Mouse (Mus musculus) stomach, embryonic 15.5 days (tissue): ENCODE data around the gene Ap1g1. TPM values are rescaled to one million over a fixed set of nuclear protein-coding genes. Genes with fewer than 3 reads are reported as not detected.

ENCODE experiments used
- ATAC-seq: fragments of 200-750 bp; cut with Nextera tagmentation; 2 replicates; pipeline ENCODE4 v1.8.0; 2017; ENCODE audit warnings: low read depth, moderate number of reproducible peaks, moderate TSS enrichment; ENCODE audit not compliant: insufficient read depth, low FRiP score
- H3K27ac ChIP-seq: fragments of 300-500 bp; sonication (generic); 2 replicates; pipeline ENCODE4 v1.5.1; 2015; ENCODE audit warnings: mild to moderate bottlenecking, inconsistent platforms
- H3K27me3 ChIP-seq: fragments of 300-500 bp; sonication (generic); replicated peaks from 2 replicates; pipeline ENCODE4 v1.6.1; 2015; ENCODE audit warnings: inconsistent platforms
- H3K36me3 ChIP-seq: fragments of 300-500 bp; sonication (generic); 2 replicates; pipeline ENCODE4 v1.6.1; 2015; ENCODE audit warnings: inconsistent platforms
- H3K4me1 ChIP-seq: fragments of 300-500 bp; sonication (generic); 2 replicates; pipeline ENCODE4 v1.6.1; 2015; ENCODE audit warnings: inconsistent platforms
- H3K4me2 ChIP-seq: fragments of 300-500 bp; sonication (generic); 2 replicates; pipeline ENCODE4 v1.6.1; 2015; ENCODE audit warnings: mild to moderate bottlenecking, inconsistent platforms
- H3K4me3 ChIP-seq: fragments of 300-500 bp; sonication (generic); replicated peaks from 2 replicates; pipeline ENCODE4 v1.5.1; 2015; ENCODE audit warnings: inconsistent platforms
- H3K9ac ChIP-seq: fragments of 300-500 bp; sonication (generic); 2 replicates; pipeline ENCODE4 v1.6.1; 2015; ENCODE audit warnings: inconsistent platforms
- H3K9me3 ChIP-seq: fragments of 300-500 bp; sonication (generic); 2 replicates; pipeline ENCODE4 v1.6.1; 2016; ENCODE audit warnings: inconsistent platforms
- WGBS: fragments of 180-500 bp; shearing (Covaris S2); methylation state at CpG from one replicate; pipeline ENCODE4 v1.1.7; 2015; 5-methylcytosine and 5-hydroxymethylcytosine counted together
- polyA plus RNA-seq: library from polyadenylated mRNA; unstranded; fragments of >200 nt; fragmentation: Nextera tagmentation; extraction: Ambion mirVana; gene quantifications from 2 replicates; pipeline ENCODE4 v1.2.1, GENCODE M21; 2015

The Ap1g1 gene
- polyA plus RNA-seq, 1 experiment from 2014 or later, result 36.3 TPM

DNA sequence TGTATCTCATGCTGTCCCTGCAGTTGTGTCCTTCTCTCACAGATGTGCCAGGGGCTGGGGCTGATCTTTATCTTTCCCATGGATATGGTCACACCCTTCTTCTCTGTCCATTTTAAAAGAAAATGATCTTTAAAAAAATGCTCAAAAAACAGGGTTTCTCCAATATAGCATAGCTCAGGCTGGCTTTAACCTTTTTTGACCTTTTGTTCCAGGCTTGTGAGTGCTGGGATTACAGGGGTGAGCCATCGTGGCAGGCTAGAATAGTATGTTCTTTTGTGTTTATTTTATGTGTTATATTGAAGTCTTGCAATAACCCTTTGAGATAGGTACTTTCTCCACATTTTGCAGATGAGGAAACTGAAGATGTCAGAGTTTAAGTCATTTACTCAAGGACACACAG lies 16.8 kb downstream of the Ap1g1 start:
- Histone ChIP-seq H3K27me3 (no peaks in the 10 kb centered on the region), H3K9ac (no peak overlapping the region), H3K36me3 (no peaks in the 10 kb centered on the region), H3K27ac (no peak overlapping the region), H3K4me2 (no peak overlapping the region), H3K4me1 (no peaks in the 10 kb centered on the region), H3K4me3 (no peak overlapping the region), H3K9me3 (no peaks in the 10 kb centered on the region)
- 20% methylated on average over 1 of the region's 1 CpGs for WGBS
- no peak for ATAC-seq

DNA sequence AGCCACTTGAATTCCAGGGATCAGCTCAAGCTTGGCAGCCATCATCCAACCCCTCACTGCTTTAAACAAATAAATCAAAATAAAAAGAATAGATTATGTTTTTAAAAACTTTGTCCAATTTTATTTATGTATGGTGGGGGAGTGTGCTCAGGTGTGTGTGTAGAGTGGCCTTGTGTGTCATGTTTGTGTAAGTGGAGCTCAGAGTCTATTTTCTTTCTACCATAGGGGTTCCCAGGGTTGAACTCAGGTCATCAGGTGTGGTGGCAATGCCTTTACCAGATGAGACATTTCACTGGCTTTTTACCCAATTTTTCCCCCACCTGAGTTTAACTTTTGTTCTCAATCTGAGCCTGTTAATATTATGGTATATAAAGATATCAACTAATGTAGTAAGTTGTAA lies 20.4 kb downstream of the Ap1g1 start:
- Histone ChIP-seq H3K36me3 (no peaks in the 10 kb centered on the region), H3K27me3 (no peaks in the 10 kb centered on the region), H3K4me3 (no peak overlapping the region), H3K9me3 (no peaks in the 10 kb centered on the region), H3K4me2 (no peak overlapping the region), H3K9ac (no peak overlapping the region), H3K27ac (no peak overlapping the region), H3K4me1 (no peaks in the 10 kb centered on the region)
- ATAC-seq, result no peak

DNA sequence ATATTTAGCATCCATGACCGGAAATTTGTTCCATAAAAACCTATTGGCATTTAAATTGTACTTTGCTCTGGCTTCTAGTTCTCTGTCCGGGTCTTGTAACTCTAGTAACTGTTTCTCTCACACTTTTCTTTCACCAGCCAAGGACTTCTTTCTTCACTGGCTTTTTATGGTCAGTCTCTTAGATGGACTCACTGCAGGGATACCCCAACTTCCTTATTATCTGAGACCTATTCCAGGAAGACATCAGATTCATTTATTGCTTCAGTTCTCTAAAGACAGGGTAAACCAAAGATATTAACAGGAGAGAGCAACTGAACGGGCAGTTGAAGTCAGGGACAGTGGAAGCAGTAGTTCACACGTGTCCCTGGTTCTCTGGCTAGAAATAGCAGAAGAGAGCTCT lies 20.9 kb downstream of the Ap1g1 start:
- Histone ChIP-seq H3K4me1 (no peaks in the 10 kb centered on the region), H3K4me3 (no peak overlapping the region), H3K36me3 (no peaks in the 10 kb centered on the region), H3K27ac (no peak overlapping the region), H3K27me3 (no peaks in the 10 kb centered on the region), H3K9ac (no peak overlapping the region), H3K4me2 (no peak overlapping the region), H3K9me3 (no peaks in the 10 kb centered on the region)
- WGBS, result 61% methylated on average over 4 of the region's 4 CpGs
- ATAC-seq, result no peak

DNA sequence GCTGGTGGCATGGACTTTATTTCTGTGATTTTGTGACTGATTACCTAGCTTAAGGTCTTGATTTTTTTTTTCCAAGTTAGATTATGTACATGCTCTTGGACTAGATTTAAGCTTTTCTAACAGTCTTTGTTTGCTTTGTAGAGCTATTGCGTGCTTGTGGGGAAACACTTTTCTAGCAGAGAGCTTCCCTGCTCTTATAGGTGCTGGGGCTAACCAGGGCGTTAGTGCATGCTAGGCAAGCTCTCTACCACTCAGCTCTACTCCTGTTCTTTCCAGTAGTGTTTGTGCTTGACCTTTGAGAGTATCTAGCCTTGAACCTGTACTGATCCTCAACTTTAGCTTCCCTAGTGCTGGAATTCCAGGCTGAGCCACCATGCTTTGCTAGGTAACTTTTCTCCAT lies 22.0 kb downstream of the Ap1g1 start:
- H3K9me3 ChIP-seq, result no peaks in the 10 kb centered on the region
- H3K9ac ChIP-seq, result no peak overlapping the region
- no peak for ATAC-seq
- H3K4me3 ChIP-seq, result no peak overlapping the region
- WGBS, result 60% methylated on average over 2 of the region's 2 CpGs
- no peaks in the 10 kb centered on the region for H3K27me3 ChIP-seq
- H3K4me1 ChIP-seq, result no peaks in the 10 kb centered on the region
- no peaks in the 10 kb centered on the region for H3K36me3 ChIP-seq
- H3K27ac ChIP-seq, result no peak overlapping the region
- no peak overlapping the region for H3K4me2 ChIP-seq

DNA sequence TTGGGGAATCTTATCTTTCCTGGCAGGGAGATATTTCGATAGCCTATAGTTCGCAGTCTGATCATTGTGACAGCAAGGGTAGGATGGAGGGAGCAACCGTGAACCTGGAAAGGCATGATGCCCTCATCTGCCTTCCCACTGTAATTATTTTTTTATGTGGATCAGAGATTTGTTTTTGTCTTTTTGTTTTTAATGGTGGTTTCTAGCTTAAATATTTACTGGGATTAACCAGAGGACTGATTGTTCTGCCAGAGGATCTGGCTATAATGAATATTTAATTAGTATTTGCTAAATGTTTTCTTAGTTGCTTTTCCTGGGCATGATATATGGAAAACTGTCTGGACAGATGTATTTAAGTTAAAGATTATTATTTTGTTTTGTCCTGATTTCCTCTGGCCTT lies 24.9 kb downstream of the Ap1g1 start:
- no peaks in the 10 kb centered on the region for H3K9me3 ChIP-seq
- no peak overlapping the region for H3K4me3 ChIP-seq
- no peak overlapping the region for H3K9ac ChIP-seq
- WGBS, result 88% methylated on average over 3 of the region's 3 CpGs
- ATAC-seq, result no peak
- H3K4me2 ChIP-seq, result no peak overlapping the region
- no peaks in the 10 kb centered on the region for H3K36me3 ChIP-seq
- H3K4me1 ChIP-seq, result no peaks in the 10 kb centered on the region
- H3K27me3 ChIP-seq, result no peaks in the 10 kb centered on the region
- no peak overlapping the region for H3K27ac ChIP-seq

DNA sequence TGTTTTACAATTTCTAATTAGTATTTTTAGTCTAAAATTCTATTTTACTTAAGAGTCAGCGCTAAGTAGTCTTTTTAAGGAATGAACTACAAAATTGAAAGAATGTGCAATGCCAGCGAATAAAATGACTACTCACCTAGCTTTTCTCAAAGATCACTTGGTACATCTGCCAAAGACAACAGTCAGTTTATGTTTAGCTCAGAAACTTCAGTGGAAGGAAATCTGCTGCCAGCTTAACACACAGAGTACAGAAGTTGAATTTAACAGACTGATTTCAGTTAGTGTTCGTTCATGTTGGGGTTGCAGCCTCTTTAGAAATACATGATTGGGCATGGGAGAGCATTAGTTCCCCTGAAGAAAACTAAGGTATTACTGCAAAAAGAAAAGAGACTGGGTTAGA lies 25.4 kb downstream of the Ap1g1 start:
- Histone ChIP-seq H3K4me3 (no peak overlapping the region), H3K27ac (no peak overlapping the region), H3K4me1 (no peaks in the 10 kb centered on the region), H3K9ac (no peak overlapping the region), H3K27me3 (no peaks in the 10 kb centered on the region), H3K9me3 (no peaks in the 10 kb centered on the region), H3K4me2 (no peak overlapping the region), H3K36me3 (no peaks in the 10 kb centered on the region)
- WGBS, result 94% methylated on average over 3 of the region's 3 CpGs
- ATAC-seq, result no peak

DNA sequence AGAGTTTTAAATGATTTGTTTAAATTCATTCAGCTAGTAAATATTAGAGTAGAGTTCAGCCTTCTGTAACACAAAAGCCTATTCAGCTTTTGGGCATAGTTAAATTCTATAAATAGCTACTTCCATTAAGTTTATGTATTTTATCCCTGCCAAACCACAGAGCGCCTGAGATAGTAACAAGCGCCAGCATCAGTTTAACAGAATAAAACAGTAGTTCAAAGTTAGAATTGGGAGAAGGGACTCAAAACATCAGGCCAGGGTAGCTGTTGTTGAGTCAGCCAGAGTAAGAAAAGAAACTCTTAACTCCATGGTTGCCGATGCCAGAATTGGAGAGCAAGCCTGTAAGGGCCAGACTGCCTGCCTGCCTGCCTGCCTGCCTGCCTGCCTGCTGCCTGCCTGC lies 28.2 kb downstream of the Ap1g1 start:
- H3K4me1 ChIP-seq, result peaks cover 3% of the 10 kb centered on the region; the same call in 1 of the 2 replicates
- no peaks in the 10 kb centered on the region for H3K27me3 ChIP-seq
- H3K4me3 ChIP-seq, result no peak overlapping the region
- no peak overlapping the region for H3K9ac ChIP-seq
- no peak for ATAC-seq
- WGBS, result 53% methylated on average over 3 of the region's 3 CpGs
- H3K36me3 ChIP-seq, result no peaks in the 10 kb centered on the region
- no peak overlapping the region for H3K4me2 ChIP-seq
- no peaks in the 10 kb centered on the region for H3K9me3 ChIP-seq
- no peak overlapping the region for H3K27ac ChIP-seq

DNA sequence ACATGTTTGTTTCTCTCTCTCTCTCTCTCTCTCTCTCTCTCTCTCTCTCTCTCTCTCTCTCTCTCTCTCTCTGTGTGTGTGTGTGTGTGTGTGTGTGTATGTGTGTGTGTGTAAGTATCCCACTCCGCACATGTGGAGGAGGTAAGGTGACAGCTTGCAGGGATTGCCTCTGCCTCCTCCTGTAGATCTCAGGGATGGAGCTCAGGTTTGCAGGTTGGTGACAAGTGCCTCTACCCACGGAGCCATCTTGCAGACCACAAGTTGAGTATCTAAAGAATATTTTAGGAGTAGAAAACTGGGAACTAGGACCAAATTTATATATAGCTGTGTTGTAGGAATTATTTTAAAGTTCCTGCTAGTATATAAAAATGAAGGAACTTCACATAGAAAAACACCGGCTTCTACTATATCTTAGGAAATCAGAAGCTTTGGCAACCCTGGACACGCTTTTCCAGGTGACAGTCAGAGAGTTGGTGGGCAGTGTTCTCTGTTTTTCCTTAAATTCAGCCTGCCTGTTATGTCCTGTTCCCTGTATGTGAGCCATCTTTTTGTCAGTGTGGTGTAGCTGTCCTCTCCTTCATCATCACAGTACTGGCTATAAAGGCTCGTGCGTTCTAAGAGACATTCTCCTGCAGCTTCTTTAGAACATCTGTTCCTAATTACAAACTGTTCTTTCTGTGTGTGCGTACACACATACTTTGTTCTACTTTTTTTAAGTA lies 29.2 kb downstream of the Ap1g1 start:
- Histone ChIP-seq H3K9me3 (no peaks in the 10 kb centered on the region), H3K4me3 (no peak overlapping the region), H3K27me3 (no peaks in the 10 kb centered on the region), H3K4me1 (peaks cover 3% of the 10 kb centered on the region; the same call in 1 of the 2 replicates), H3K4me2 (no peak overlapping the region), H3K27ac (no peak overlapping the region), H3K9ac (no peak overlapping the region), H3K36me3 (no peaks in the 10 kb centered on the region)
- no peak for ATAC-seq
- WGBS, result 77% methylated on average over 7 of the region's 7 CpGs

DNA sequence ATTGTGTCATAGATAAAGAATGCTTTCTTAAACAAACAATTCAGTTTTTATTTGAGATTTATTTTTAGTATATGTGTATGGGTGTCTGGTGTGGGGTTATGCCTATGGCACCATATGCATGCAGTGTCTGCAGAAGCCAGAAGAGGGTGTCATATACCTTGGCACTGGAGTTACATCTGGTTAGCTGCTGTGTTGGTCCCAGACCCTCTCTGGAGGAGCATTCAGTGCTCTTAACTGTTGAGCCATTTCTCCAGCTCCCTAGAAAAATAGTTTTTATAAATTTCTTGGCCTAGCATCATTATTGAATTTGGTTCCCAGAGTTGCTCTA lies 29.7 kb downstream of the Ap1g1 start:
- no peak overlapping the region for H3K4me2 ChIP-seq
- H3K9ac ChIP-seq, result no peak overlapping the region
- H3K4me3 ChIP-seq, result no peak overlapping the region
- no peaks in the 10 kb centered on the region for H3K36me3 ChIP-seq
- no peak for ATAC-seq
- no peak overlapping the region for H3K27ac ChIP-seq
- peaks cover 3% of the 10 kb centered on the region; the same call in 1 of the 2 replicates for H3K4me1 ChIP-seq
- no peaks in the 10 kb centered on the region for H3K9me3 ChIP-seq
- H3K27me3 ChIP-seq, result no peaks in the 10 kb centered on the region

DNA sequence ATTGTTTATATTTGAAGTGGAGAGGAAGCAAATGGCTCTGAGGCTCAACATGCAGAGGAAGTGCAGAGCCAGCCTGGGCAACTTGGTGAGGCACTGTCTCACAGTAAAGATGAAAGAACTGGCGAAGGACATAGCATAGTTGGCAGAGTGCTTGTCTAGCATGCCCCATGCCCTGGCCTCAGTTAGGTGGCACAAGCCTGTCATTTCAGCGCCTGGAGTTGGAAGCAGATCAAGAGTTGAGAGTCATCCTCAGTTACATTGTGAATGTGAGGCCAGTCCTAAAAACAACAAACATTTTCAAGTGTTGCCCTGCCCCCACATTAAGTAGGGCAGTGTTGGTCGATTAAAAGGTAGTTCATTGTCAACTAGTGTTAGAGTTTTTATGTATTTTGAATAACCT lies 32.1 kb downstream of the Ap1g1 start:
- H3K36me3 ChIP-seq, result peaks cover 1% of the 10 kb centered on the region; the same call in 1 of the 2 replicates
- no peak overlapping the region for H3K27ac ChIP-seq
- no peak overlapping the region for H3K4me2 ChIP-seq
- ATAC-seq, result no peak
- no peak overlapping the region for H3K9ac ChIP-seq
- peaks cover 3% of the 10 kb centered on the region; the same call in 1 of the 2 replicates for H3K4me1 ChIP-seq
- 68% methylated on average over 3 of the region's 3 CpGs for WGBS
- no peaks in the 10 kb centered on the region for H3K27me3 ChIP-seq
- no peak overlapping the region for H3K4me3 ChIP-seq
- H3K9me3 ChIP-seq, result no peaks in the 10 kb centered on the region

DNA sequence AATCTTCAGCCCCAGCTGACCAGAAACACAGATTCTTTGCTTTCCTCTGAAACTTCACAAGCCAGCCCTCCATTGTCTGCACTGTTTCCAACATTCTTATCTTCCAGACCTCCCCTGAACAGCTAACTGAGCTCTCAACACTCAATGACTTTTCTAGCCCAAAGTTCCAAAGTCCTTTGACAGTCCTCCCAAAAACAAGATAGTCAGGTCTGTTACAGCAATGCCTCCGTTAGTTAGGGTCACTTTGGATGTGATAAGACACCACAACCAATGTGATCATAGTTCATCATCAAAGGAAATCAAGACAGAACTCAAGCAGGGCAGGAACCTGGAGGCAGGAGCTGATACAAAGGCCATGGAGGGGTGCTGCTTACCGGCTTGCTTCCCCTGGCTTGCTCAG lies 36.9 kb downstream of the Ap1g1 start:
- Histone ChIP-seq H3K4me2 (no peak overlapping the region), H3K9ac (no peak overlapping the region), H3K4me3 (no peak overlapping the region), H3K27ac (no peak overlapping the region), H3K9me3 (no peaks in the 10 kb centered on the region), H3K36me3 (peaks cover 3% of the 10 kb centered on the region; the same call in 1 of the 2 replicates), H3K27me3 (no peaks in the 10 kb centered on the region), H3K4me1 (peaks cover 3% of the 10 kb centered on the region; the same call in 1 of the 2 replicates)
- ATAC-seq, result no peak
- WGBS, result 87% methylated on average over 2 of the region's 2 CpGs

DNA sequence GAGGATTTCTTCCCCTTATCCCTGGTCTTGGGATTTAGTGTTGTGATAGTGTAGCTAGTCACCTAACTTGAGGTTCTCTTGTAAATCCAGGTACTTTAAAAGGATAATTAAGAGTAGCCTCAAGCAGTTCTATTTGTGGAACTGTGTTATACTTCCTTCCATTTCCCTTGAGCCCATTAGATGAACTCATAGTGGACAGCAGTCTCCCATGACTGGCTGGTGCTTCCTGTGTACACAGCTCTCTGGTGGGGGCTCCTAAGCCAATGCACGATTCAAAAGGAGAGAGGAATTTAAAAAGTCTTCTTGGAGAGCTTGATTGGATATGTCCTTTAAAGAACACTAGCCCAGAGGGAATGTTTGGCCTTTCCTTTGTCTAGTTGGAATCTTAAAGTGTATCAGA lies 39.6 kb downstream of the Ap1g1 start:
- H3K36me3 ChIP-seq, result peaks cover 3% of the 10 kb centered on the region; the same call in 1 of the 2 replicates
- H3K4me3 ChIP-seq, result no peak overlapping the region
- WGBS, result 36% methylated on average over 1 of the region's 1 CpGs
- H3K27ac ChIP-seq, result no peak overlapping the region
- no peak overlapping the region for H3K9ac ChIP-seq
- no peak overlapping the region for H3K4me2 ChIP-seq
- H3K9me3 ChIP-seq, result no peaks in the 10 kb centered on the region
- no peak for ATAC-seq
- H3K27me3 ChIP-seq, result no peaks in the 10 kb centered on the region
- no peaks in the 10 kb centered on the region for H3K4me1 ChIP-seq

DNA sequence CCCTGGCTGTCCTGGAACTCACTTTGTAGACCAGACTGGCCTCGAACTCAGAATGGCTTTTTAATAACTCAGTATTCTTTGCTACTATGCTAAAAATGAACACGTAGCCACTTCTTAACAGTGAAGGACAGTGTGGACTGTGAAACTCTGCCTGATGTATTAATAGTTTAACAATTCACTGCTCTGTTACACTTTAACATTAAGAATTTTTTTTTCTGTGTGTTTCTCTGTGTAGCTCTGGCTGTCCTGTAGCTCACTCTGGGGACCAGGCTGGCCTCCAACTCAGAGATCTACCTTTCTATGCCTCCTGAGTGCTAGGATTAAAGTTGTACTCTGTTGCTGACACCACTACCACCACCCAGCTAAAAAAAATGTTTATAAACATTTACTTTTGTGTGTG lies 45.2 kb downstream of the Ap1g1 start:
- Histone ChIP-seq H3K27ac (no peak overlapping the region), H3K27me3 (no peaks in the 10 kb centered on the region), H3K4me2 (no peak overlapping the region), H3K36me3 (no peaks in the 10 kb centered on the region), H3K9ac (no peak overlapping the region), H3K4me1 (no peaks in the 10 kb centered on the region), H3K4me3 (no peak overlapping the region), H3K9me3 (no peaks in the 10 kb centered on the region)
- no peak for ATAC-seq
- WGBS, result 85% methylated on average over 2 of the region's 2 CpGs
